Comparison of ENCODE assay signal across 22 mouse cellular contexts in genomic region chr2:119194140-119194539, GRCm38 (mm10). TPM values are rescaled to one million over a fixed set of nuclear protein-coding genes. Genes with fewer than 3 reads are reported as not detected.
DNase-seq lines count a peak whose midpoint lies in the region; ATAC-seq and TF ChIP-seq lines count a peak whose summit lies in the region.
"Had no signal": no experiment of that assay in that cellular context is flagged by ENCODE, and none has a peak within 500 bp of the region (broad histone marks: within the 10 kb centered on the region; RNA-seq: fewer than 3 reads in every experiment).

No protein-coding gene starts in this region.

- 87% methylated on average over 5 of the region's 5 CpGs for WGBS in forebrain, embryonic 14.5 days
- 89% methylated on average over 5 of the region's 5 CpGs for WGBS in forebrain, embryonic 10.5 days
- WGBS in hindbrain, embryonic 16.5 days = 83% methylated on average over 5 of the region's 5 CpGs
- WGBS in hindbrain, embryonic 12.5 days = 87% methylated on average over 5 of the region's 5 CpGs
- 85% methylated on average over 5 of the region's 5 CpGs for WGBS in hindbrain, embryonic 14.5 days

- H3K9ac ChIP-seq in forebrain, embryonic 14.5 days (ENCODE audit: low read length) = no peak overlapping the region
- H3K9ac ChIP-seq in hindbrain, embryonic 16.5 days (ENCODE audit: low read depth, low read length) = no peak overlapping the region
- no peak overlapping the region for H3K9ac ChIP-seq in hindbrain, embryonic 12.5 days
- no peak overlapping the region for H3K9ac ChIP-seq in hindbrain, embryonic 14.5 days
- H3K9ac ChIP-seq: embryonic facial prominence, embryonic 15.5 days; liver, postnatal 0 days; neural tube, embryonic 12.5 days had no signal

- no peak overlapping the region for H3K4me2 ChIP-seq in forebrain, embryonic 14.5 days (ENCODE audit: low read length)
- no peak overlapping the region for H3K4me2 ChIP-seq in hindbrain, embryonic 16.5 days (ENCODE audit: low read length)
- no peak overlapping the region for H3K4me2 ChIP-seq in hindbrain, embryonic 12.5 days (replicated peaks)
- H3K4me2 ChIP-seq in hindbrain, embryonic 14.5 days (replicated peaks) = no peak overlapping the region
- H3K4me2 ChIP-seq: embryonic facial prominence, embryonic 15.5 days; neural tube, embryonic 12.5 days had no signal

- no peak overlapping the region for H3K27ac ChIP-seq in forebrain, embryonic 14.5 days (ENCODE audit: low read depth, low read length)
- no peak overlapping the region for H3K27ac ChIP-seq in forebrain, embryonic 10.5 days
- H3K27ac ChIP-seq in hindbrain, embryonic 16.5 days (ENCODE audit: low read depth, low read length) = peak overlapping the region; percentile 9; the same call in 1 of the 2 replicates
- no peak overlapping the region for H3K27ac ChIP-seq in hindbrain, embryonic 12.5 days
- H3K27ac ChIP-seq in gastrocnemius, adult 2 months = peak overlapping the region; percentile 69
- H3K27ac ChIP-seq in hindbrain, embryonic 14.5 days = no peak overlapping the region
- H3K27ac ChIP-seq: embryonic facial prominence, embryonic 15.5 days; hindbrain, embryonic 10.5 days; macrophage; neural tube, embryonic 12.5 days had no signal

- no peaks in the 10 kb centered on the region for H3K9me3 ChIP-seq in forebrain, embryonic 14.5 days (replicated peaks; ENCODE audit: control insufficient read depth, low read length)
- no peaks in the 10 kb centered on the region for H3K9me3 ChIP-seq in forebrain, embryonic 10.5 days
- no peaks in the 10 kb centered on the region for H3K9me3 ChIP-seq in hindbrain, embryonic 16.5 days (ENCODE audit: control insufficient read depth, low read length)
- no peaks in the 10 kb centered on the region for H3K9me3 ChIP-seq in hindbrain, embryonic 12.5 days (replicated peaks)
- H3K9me3 ChIP-seq in hindbrain, embryonic 14.5 days (ENCODE audit: control insufficient read depth, low read length) = no peaks in the 10 kb centered on the region
- H3K9me3 ChIP-seq: embryonic facial prominence, embryonic 15.5 days; G1E; hindbrain, embryonic 10.5 days; neural tube, embryonic 12.5 days had no signal

- no peaks in the 10 kb centered on the region for H3K27me3 ChIP-seq in forebrain, embryonic 14.5 days (replicated peaks; ENCODE audit: control insufficient read depth, insufficient read depth, low read length)
- H3K27me3 ChIP-seq in forebrain, embryonic 10.5 days (ENCODE audit: poor library complexity, severe bottlenecking) = no peaks in the 10 kb centered on the region
- H3K27me3 ChIP-seq in hindbrain, embryonic 16.5 days (replicated peaks; ENCODE audit: control insufficient read depth, insufficient read depth, low read length) = no peaks in the 10 kb centered on the region
- H3K27me3 ChIP-seq in hindbrain, embryonic 12.5 days = no peaks in the 10 kb centered on the region
- no peaks in the 10 kb centered on the region for H3K27me3 ChIP-seq in hindbrain, embryonic 14.5 days (ENCODE audit: control insufficient read depth, insufficient read depth, low read length)
- H3K27me3 ChIP-seq: embryonic facial prominence, embryonic 15.5 days; neural tube, embryonic 12.5 days had no signal

- TF ChIP-seq CTCF in gastrocnemius, adult 2 months (IDR thresholded peaks at IDR 0.05) = no peak

- DNase-seq in forebrain, embryonic 14.5 days (ENCODE audit: low spot score) = peak; percentile 16
- DNase-seq in forebrain, embryonic 10.5 days (ENCODE audit: extremely low spot score, low spot score) = no peak
- DNase-seq in gastrocnemius, adult 2 months = peak; percentile 72
- DNase-seq in heart, postnatal 10 days = peak; percentile 38 to 39
- DNase-seq in hindbrain, embryonic 14.5 days (ENCODE audit: low spot score) = no peak
- no peak for DNase-seq in neural tube, embryonic 10.5 days (ENCODE audit: extremely low spot score, low spot score)
- DNase-seq: adrenal gland, postnatal 10 days; B cell, adult 2 months; kidney, adult 18-20 months; liver, postnatal 0 days; midbrain, embryonic 14.5 days; thymus, postnatal 4 days had no signal

- no peak overlapping the region for H3K4me3 ChIP-seq in forebrain, embryonic 14.5 days (ENCODE audit: low read depth, low read length)
- H3K4me3 ChIP-seq in forebrain, embryonic 10.5 days = no peak overlapping the region
- H3K4me3 ChIP-seq in hindbrain, embryonic 16.5 days (ENCODE audit: low read length) = no peak overlapping the region
- no peak overlapping the region for H3K4me3 ChIP-seq in hindbrain, embryonic 12.5 days
- H3K4me3 ChIP-seq in gastrocnemius, adult 2 months = no peak overlapping the region
- H3K4me3 ChIP-seq in hindbrain, embryonic 14.5 days (replicated peaks; ENCODE audit: low read length) = no peak overlapping the region
- H3K4me3 ChIP-seq: embryonic facial prominence, embryonic 15.5 days; hindbrain, embryonic 10.5 days; neural tube, embryonic 12.5 days had no signal

- intact Hi-C loops in gastrocnemius, adult 2 months (cut with DNase I) = no loop called here
- intact Hi-C loops in heart, postnatal 10 days (cut with DNase I) = no loop called here

- no peaks in the 10 kb centered on the region for H3K36me3 ChIP-seq in forebrain, embryonic 14.5 days (ENCODE audit: control insufficient read depth, insufficient read depth, low read length)
- no peaks in the 10 kb centered on the region for H3K36me3 ChIP-seq in forebrain, embryonic 10.5 days (replicated peaks)
- H3K36me3 ChIP-seq in hindbrain, embryonic 16.5 days (ENCODE audit: control insufficient read depth, insufficient read depth, low read length) = no peaks in the 10 kb centered on the region
- H3K36me3 ChIP-seq in hindbrain, embryonic 12.5 days = no peaks in the 10 kb centered on the region
- no peaks in the 10 kb centered on the region for H3K36me3 ChIP-seq in hindbrain, embryonic 14.5 days (replicated peaks; ENCODE audit: control insufficient read depth, insufficient read depth)
- H3K36me3 ChIP-seq: embryonic facial prominence, embryonic 15.5 days; hindbrain, embryonic 10.5 days; neural tube, embryonic 12.5 days had no signal

- H3K4me1 ChIP-seq in forebrain, embryonic 14.5 days (ENCODE audit: control insufficient read depth, insufficient read depth, low read length) = no peaks in the 10 kb centered on the region; the same call in 1 of the 2 replicates
- peaks cover 25% of the 10 kb centered on the region for H3K4me1 ChIP-seq in forebrain, embryonic 10.5 days
- H3K4me1 ChIP-seq in hindbrain, embryonic 16.5 days (ENCODE audit: control insufficient read depth, insufficient read depth, low read depth, low read length) = peaks cover 6% of the 10 kb centered on the region
- peaks cover 10% of the 10 kb centered on the region for H3K4me1 ChIP-seq in hindbrain, embryonic 12.5 days
- H3K4me1 ChIP-seq in hindbrain, embryonic 14.5 days (replicated peaks; ENCODE audit: control insufficient read depth, insufficient read depth, low read length) = no peaks in the 10 kb centered on the region

- ATAC-seq in forebrain, embryonic 14.5 days = no peak
- no peak for ATAC-seq in hindbrain, embryonic 16.5 days
- ATAC-seq in hindbrain, embryonic 12.5 days (ENCODE audit: low FRiP score) = no peak
- ATAC-seq in hindbrain, embryonic 14.5 days (ENCODE audit: low FRiP score) = no peak
- ATAC-seq: liver, postnatal 0 days had no signal

RNA-seq across cellular contexts. Expression of gene Zfyve19, which starts 14.3 kb away (rescaled TPM):
- polyA plus RNA-seq in forebrain, embryonic 14.5 days (2014; fragmentation: Nextera tagmentation; extraction: Ambion mirVana) = 62.8 and 67.6 TPM in 2 replicates
- polyA plus RNA-seq in forebrain, embryonic 10.5 days (2016; fragmentation: Nextera tagmentation; extraction: Ambion mirVana) = 53.9 and 56.9 TPM in 2 replicates
- 70.4 and 75.7 TPM in 2 replicates for polyA plus RNA-seq in hindbrain, embryonic 16.5 days (2015; fragmentation: Nextera tagmentation; extraction: Ambion mirVana)
- polyA plus RNA-seq in hindbrain, embryonic 12.5 days (2016; fragmentation: Nextera tagmentation; extraction: Ambion mirVana) = 46.9 and 53.3 TPM in 2 replicates
- 10 to 100 TPM; 13.3 to 13.9 TPM for total RNA-seq in gastrocnemius, adult 2 months (2021)
- total RNA-seq in heart, postnatal 10 days (2021) = 10 to 100 TPM; 21.6 TPM
- polyA plus RNA-seq in hindbrain, embryonic 14.5 days (2014; fragmentation: Nextera tagmentation; extraction: Ambion mirVana) = 51.7 and 61.7 TPM in 2 replicates

RNA-seq across cellular contexts. Expression of gene Dnajc17, which starts 14.5 kb away (rescaled TPM):
- polyA plus RNA-seq in forebrain, embryonic 14.5 days (2014; fragmentation: Nextera tagmentation; extraction: Ambion mirVana) = 24.6 and 29.0 TPM in 2 replicates
- 21.6 and 28.2 TPM in 2 replicates for polyA plus RNA-seq in forebrain, embryonic 10.5 days (2016; fragmentation: Nextera tagmentation; extraction: Ambion mirVana)
- polyA plus RNA-seq in hindbrain, embryonic 16.5 days (2015; fragmentation: Nextera tagmentation; extraction: Ambion mirVana) = 23.3 and 23.6 TPM in 2 replicates
- 22.6 and 23.3 TPM in 2 replicates for polyA plus RNA-seq in hindbrain, embryonic 12.5 days (2016; fragmentation: Nextera tagmentation; extraction: Ambion mirVana)
- 1 to 10 TPM; 6.6 to 8.6 TPM for total RNA-seq in gastrocnemius, adult 2 months (2021)
- total RNA-seq in heart, postnatal 10 days (2021) = 10 to 100 TPM; 12.0 to 13.3 TPM
- 20.1 and 21.5 TPM in 2 replicates for polyA plus RNA-seq in hindbrain, embryonic 14.5 days (2014; fragmentation: Nextera tagmentation; extraction: Ambion mirVana)

RNA-seq across cellular contexts. Expression of gene Gm14137, which starts 19.8 kb away (rescaled TPM):
- polyA plus RNA-seq in forebrain, embryonic 14.5 days (2014; fragmentation: Nextera tagmentation; extraction: Ambion mirVana) = 0.31 and 0.48 TPM in 2 replicates
- polyA plus RNA-seq in forebrain, embryonic 10.5 days (2016; fragmentation: Nextera tagmentation; extraction: Ambion mirVana) = 0.90 and 0.93 TPM in 2 replicates
- polyA plus RNA-seq in hindbrain, embryonic 16.5 days (2015; fragmentation: Nextera tagmentation; extraction: Ambion mirVana) = 0.86 TPM in 2 replicates
- polyA plus RNA-seq in hindbrain, embryonic 12.5 days (2016; fragmentation: Nextera tagmentation; extraction: Ambion mirVana) = 0.96 and 1.1 TPM in 2 replicates
- total RNA-seq in gastrocnemius, adult 2 months (2021) = not detected
- not detected for total RNA-seq in heart, postnatal 10 days (2021)
- polyA plus RNA-seq in hindbrain, embryonic 14.5 days (2014; fragmentation: Nextera tagmentation; extraction: Ambion mirVana) = 0.40 and 0.66 TPM in 2 replicates
- total RNA-seq: left cerebral cortex, adult 18-20 months had no signal
- polyA plus RNA-seq: macrophage had no signal

RNA-seq across cellular contexts. Expression of gene Gchfr, which starts 26.6 kb away (rescaled TPM):
- 1.7 and 2.5 TPM in 2 replicates for polyA plus RNA-seq in forebrain, embryonic 14.5 days (2014; fragmentation: Nextera tagmentation; extraction: Ambion mirVana)
- polyA plus RNA-seq in forebrain, embryonic 10.5 days (2016; fragmentation: Nextera tagmentation; extraction: Ambion mirVana) = 5.6 and 6.2 TPM in 2 replicates
- 10.9 and 16.2 TPM in 2 replicates for polyA plus RNA-seq in hindbrain, embryonic 16.5 days (2015; fragmentation: Nextera tagmentation; extraction: Ambion mirVana)
- 8.3 and 11.7 TPM in 2 replicates for polyA plus RNA-seq in hindbrain, embryonic 12.5 days (2016; fragmentation: Nextera tagmentation; extraction: Ambion mirVana)
- not detected for total RNA-seq in gastrocnemius, adult 2 months (2021)
- 1 to 10 TPM; 1.3 to 2.9 TPM for total RNA-seq in heart, postnatal 10 days (2021)
- polyA plus RNA-seq in hindbrain, embryonic 14.5 days (2014; fragmentation: Nextera tagmentation; extraction: Ambion mirVana) = 14.3 and 15.1 TPM in 2 replicates
- polyA plus RNA-seq: macrophage had no signal

RNA-seq across cellular contexts. Expression of gene Ppp1r14d, which starts 35.6 kb away (rescaled TPM):
- polyA plus RNA-seq in forebrain, embryonic 14.5 days (2014; fragmentation: Nextera tagmentation; extraction: Ambion mirVana) = not detected in 2 replicates
- 0.19 TPM in 1 of 2 replicates, not detected in the other for polyA plus RNA-seq in forebrain, embryonic 10.5 days (2016; fragmentation: Nextera tagmentation; extraction: Ambion mirVana)
- not detected in 2 replicates for polyA plus RNA-seq in hindbrain, embryonic 16.5 days (2015; fragmentation: Nextera tagmentation; extraction: Ambion mirVana)
- polyA plus RNA-seq in hindbrain, embryonic 12.5 days (2016; fragmentation: Nextera tagmentation; extraction: Ambion mirVana) = 0.37 TPM in 1 of 2 replicates, not detected in the other
- total RNA-seq in gastrocnemius, adult 2 months (2021) = not detected
- total RNA-seq in heart, postnatal 10 days (2021) = not detected
- not detected in 2 replicates for polyA plus RNA-seq in hindbrain, embryonic 14.5 days (2014; fragmentation: Nextera tagmentation; extraction: Ambion mirVana)
- total RNA-seq: adrenal gland, postnatal 10 days; G1E; left cerebral cortex, adult 18-20 months had no signal
- polyA plus RNA-seq: frontal cortex, adult 2 months; G1E; hindbrain, embryonic 10.5 days; limb, embryonic 14.5 days; liver, postnatal 0 days; macrophage; midbrain, embryonic 14.5 days; neural tube, embryonic 12.5 days had no signal

Comparison
In these comparisons a context has a peak if more than half of its experiments do, and no peak if none do; other contexts are left out.
1. DNase-seq: peak in forebrain, embryonic 14.5 days (single experiment), gastrocnemius, adult 2 months (single experiment) and heart, postnatal 10 days (2 of 2); none in forebrain, embryonic 10.5 days (single experiment), hindbrain, embryonic 14.5 days (single experiment) and neural tube, embryonic 10.5 days (single experiment).
2. H3K27ac ChIP-seq: peak in hindbrain, embryonic 16.5 days (single experiment) and gastrocnemius, adult 2 months (single experiment); none in forebrain, embryonic 14.5 days (single experiment), forebrain, embryonic 10.5 days (single experiment), hindbrain, embryonic 12.5 days (single experiment) and hindbrain, embryonic 14.5 days (single experiment).